Mouse (Mus musculus): ENCODE results near the gene Tnfrsf11a.

The Tnfrsf11a gene

DNA sequence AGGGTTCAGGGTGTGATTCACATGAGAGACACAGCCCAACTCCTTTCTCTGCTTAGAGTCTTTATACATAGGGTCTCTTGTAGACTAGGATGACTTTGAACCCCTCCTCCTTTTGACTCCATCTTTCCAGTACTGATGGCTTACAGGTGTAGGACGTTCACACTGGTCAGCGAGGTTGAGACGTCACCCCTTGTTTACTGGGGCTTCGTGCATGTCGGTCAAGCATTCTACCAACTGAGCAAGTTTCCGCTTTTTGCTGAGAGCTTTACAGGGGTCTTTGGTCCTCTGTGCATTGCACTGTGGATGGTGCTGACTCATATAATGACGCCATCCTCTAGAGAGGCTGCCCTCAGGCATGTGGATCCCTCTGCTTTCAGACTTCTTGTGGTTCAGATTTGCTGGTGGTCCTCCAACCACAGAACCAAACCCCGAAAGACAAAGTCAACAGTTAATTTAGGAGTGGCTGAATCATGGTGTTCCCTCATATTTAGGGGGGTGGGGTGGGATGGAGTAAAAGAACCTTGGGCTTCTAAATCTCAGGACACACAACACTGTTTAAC is 47.3 kb downstream of the Tnfrsf11a start:
- no peak for DNase-seq (ENCODE audit: low read depth, low spot score)

DNA sequence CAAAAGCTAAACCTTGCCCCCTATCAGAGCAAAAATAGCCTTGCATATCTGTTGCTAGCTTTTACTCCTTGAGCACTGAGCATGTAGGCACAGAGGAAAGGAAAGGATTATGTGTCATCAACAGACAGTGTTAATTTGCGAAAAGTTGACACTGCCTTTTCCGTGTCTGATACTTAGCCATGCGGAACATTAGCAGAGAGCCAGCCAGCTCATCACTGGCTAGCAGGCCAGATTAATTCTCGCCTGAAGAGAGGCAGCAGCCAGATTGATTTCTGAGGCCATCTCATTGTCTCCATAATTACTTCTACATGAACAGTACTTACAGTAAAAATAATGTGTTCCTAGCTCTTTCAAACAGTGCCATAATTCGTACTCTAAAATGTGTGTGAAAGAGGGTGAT is 48.7 kb downstream of the Tnfrsf11a start:
- DNase-seq (ENCODE audit: low read depth, low spot score) = no peak

DNA sequence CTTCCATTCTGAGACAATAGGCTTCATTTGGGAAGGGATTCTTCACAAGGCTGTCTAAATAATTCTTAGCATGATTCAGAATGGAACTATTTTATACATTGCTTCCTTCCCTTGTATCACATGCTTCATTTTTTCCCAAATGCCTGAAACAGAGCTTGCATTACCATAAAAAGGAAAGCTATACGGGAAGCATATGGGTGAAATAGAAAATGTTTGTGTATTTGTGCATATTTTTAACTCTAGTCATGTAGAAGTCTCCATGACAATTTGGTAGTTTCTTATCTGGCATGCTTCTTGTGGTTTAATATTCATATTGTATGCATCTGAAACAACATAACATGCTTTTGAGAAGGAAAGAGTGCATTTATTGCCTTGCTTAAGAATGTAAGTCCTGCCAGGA is 52.3 kb downstream of the Tnfrsf11a start:
- no peak for DNase-seq (ENCODE audit: low read depth, low spot score)

DNA sequence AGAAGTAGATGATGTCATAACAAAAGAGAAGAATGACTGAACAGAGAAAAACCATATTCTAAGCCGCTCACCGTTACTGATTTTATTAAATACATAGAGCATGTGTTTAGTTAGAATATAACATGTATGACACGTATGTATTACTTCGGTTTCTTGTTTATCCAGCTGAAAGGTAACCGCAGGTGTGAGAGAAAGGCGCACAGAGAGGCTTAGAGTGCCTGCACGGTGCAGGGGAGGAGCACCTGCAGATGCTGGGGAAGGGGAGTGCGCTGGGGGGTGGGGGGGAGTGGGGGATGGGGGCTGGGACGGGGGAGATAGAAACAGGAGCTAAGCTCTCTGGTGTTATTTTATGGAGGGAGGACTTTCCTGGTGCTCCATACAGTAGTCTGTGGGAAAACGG is 62.4 kb downstream of the Tnfrsf11a start:
- DNase-seq (ENCODE audit: low read depth, low spot score) = no peak

DNA sequence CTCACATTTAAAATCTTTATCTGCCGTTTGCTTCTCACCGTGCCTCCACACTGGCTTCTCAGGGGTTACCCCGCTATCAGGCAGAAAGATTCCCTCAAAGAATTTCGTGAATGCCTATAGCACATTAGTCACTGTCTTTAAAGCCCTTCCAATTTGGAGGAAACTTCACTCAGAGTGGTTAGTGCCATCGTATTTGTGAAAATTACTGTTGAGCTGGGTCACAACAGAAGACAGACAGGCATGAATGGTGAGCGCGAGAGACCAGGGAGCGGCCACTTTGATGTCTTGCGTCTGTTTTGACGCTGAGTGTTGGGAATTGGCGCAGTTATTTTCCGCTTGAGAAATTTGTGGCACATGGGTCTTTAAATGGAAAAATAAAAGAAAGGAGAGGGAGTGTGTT is 62.9 kb downstream of the Tnfrsf11a start:
- DNase-seq (ENCODE audit: low read depth, low spot score) = no peak

DNA sequence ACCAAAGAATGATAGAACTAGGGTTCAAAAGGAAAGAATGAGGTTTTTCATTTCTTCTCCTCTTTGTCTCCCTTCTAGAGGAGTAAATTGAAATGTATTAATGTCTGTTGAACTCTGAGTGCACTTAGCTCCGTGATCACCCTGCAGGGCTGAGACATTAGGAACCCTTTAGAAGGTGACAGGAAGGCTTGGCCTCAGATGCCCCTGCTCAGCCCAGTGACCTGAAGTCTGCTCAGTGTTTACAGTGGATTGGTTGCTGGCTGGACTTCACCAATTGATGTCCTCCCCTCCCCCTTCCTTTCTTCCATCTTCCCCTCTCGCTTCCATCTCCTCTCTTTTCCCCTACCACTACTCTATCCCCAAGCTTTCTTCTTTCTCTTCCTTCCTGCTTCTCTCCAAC is 63.3 kb downstream of the Tnfrsf11a start:
- DNase-seq (ENCODE audit: low read depth, low spot score) = no peak

DNA sequence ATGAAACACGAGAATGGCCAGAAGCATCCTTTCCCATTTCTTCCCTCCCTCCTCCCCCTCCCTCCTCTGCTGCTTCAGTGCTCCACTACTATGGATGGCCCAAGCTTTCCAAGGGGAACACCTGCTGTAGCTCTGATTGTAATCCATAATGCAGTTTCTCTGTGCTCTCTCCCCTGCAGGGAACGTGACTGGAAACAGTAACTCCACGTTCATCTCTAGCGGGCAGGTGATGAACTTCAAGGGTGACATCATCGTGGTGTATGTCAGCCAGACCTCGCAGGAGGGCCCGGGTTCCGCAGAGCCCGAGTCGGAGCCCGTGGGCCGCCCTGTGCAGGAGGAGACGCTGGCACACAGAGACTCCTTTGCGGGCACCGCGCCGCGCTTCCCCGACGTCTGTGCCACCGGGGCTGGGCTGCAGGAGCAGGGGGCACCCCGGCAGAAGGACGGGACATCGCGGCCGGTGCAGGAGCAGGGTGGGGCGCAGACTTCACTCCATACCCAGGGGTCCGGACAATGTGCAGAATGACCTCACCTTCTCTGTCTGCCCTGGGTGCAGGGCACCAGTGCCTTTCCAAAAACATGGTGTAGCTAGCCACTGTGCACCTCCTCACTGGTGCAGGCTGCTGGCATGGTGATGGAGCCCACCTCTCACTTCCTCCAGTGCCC is 64.0 kb downstream of the Tnfrsf11a start:
- DNase-seq (ENCODE audit: low read depth, low spot score) = no peak

DNA sequence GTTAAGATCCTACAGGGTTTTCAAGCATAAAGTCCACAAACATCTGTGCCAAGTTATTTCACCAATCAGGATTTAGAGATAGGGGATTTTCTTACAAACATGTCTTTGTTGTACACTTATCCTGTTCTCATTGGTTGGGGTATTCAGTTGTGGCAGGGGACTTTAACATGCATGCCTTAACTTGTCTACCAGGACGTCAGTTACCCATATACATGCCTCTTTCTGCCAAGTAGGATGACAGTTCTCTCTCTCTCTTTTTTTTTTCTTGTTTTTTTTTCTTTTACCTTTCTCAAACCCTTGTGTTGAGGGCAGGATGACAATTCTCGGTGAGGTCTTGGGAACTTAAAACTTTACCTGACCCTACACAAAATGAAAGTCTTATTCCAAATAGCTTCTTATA is 65.9 kb downstream of the Tnfrsf11a start:
- no peak for DNase-seq (ENCODE audit: low read depth, low spot score)

DNA sequence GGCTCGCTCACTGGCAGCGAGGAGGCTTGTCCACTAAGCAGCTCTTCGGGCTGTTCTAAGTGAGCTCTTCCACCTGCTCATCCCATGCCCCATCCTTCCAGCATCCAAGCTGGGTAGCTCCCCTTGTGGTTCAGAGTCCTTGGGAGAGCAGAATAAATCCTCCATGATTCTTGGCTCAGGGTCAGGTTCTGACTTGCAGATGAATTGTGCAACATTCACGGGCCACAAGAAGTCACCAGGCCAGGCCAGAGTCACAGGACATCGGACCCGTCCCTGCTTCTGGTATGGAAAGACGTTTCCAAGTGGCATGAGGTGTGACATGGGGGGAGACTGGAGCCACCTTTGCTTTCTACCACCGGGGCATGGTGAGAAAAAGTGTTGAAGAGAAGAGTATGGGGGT is 68.3 kb downstream of the Tnfrsf11a start:
- no peak for DNase-seq (ENCODE audit: low read depth, low spot score)

DNA sequence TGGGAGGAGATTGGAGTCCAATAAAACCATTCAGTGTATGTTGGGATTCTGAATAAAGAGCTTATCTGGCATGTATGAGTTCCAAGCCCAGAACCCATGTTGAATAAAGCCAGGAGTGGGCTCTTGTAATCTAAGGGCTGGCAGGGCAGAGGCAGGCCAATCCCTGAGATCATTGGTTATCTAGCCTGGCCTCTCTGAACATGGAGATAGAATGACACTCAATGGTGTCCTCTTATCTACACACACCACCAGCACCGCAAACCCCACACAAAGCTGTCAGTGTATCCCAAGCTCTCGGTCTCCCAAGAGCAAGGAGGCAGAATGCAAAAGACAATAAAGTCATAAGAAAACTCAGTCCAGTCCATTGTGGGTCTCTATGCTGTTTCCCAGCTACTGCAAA is 70.8 kb downstream of the Tnfrsf11a start:
- no peak for DNase-seq (ENCODE audit: low read depth, low spot score)

DNA sequence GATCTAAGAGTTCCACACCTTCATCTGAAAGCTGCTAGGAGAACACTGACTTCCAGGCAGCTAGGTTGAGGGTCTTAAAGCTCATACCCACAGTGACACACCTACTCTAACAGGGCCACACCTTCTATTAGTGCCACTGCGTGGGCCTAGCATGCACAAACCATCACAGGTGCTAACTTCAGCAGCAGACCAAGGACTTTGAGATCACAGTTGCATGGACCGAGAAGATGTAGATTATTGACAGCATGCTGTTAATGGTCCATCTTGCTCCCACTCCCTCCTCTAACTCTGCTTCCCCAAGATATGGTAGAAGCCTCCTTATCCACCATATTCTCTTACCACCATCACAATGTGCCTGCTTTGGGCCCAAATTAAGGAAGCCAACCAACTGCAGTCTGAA is 79.2 kb downstream of the Tnfrsf11a start:
- no peak for DNase-seq (ENCODE audit: low read depth, low spot score)

DNA sequence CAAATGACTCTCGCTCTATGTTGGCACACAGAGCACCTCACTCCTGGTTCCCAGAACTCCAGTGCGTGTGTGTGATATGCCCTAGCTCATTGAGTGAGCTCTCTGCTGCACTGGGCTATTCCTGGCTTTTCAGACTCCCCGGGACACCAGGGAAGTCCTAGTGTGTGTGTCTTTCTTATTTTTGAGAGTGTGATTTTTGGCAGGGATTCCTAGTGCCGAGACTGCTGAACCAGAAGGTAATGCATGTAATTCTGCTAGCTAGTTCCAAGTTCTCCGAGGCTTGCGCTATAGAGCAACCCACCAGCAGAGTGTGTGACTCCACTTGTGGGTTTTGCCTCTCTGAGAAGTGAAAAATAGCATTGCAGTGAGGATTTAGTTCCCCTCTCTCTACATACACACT is 96.1 kb downstream of the Tnfrsf11a start:
- DNase-seq (ENCODE audit: low read depth, low spot score) = no peak

DNA sequence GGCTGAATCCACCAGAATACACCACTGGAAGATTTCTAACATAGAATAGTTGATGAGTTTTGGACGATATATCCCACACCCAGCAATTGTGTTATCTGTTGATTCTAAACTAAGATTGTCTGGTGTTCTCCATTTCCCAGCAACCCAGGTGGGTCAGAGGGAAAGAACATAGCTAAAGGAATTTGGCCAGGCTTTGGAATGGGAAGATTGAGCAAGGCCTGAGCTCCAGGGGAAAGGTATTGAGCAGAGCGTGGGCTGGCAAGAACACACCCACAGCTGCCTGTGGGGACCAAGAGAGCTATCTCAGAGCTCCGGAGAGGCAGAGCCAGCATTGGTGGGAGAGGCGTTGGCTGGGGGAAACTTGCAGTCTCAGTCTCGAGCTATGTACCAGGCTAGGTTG is 97.3 kb downstream of the Tnfrsf11a start:
- no peak for DNase-seq (ENCODE audit: low read depth, low spot score)

DNA sequence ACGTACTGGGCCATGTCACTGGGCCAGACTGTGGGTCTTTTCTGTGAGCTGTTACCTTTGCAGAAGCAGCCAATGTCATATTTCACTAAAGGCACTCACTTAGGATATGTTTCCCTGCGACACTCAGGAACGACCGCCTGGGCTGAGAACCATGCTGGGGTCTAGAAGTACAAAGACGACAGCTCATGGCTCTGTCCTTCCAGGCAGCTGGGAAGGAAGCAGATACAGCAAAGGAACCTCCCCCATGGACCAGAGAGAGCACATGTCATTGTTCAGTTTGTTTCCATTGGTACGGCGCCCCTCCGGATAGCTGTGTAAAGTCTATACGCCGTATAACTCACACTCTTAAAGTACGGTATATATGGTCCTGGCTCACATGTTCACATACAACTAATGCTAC is 97.9 kb downstream of the Tnfrsf11a start:
- DNase-seq (ENCODE audit: low read depth, low spot score) = no peak

DNA sequence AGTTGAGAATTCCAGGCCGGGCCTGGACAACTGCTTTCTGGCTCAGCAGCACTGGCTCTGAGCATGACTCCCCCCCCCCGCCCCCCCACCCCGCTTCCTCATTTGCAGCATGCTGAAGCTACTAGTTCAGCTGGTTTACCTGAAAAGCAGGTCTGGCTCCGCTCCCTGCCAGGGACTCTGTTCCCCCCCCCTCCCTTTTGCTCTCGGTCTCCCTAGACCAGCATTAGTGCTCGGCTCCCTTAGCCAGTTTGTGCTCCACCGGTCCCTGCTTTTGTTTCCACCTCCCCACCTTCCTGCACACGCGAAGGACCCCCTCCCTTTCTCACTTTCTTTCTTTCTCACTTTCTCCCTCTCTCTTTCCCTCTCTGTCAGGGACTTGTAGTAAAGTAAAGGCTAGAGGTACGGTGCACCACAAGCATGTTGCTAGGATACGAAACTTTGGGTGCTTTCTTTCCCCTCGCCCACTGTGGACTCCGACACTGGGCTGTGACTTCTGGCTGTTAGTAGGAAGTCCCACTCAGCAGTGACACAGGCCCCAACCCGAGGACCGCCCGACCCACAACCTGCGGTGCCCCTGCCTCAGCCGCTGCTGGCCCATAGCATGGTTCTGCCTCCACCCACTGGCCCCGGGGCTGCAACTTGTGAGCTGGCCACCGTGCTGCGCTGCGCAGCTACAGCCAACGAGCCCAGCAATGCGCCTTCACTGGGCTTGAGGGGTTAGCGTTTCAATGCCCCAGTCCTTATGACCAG is 100.2 kb downstream of the Tnfrsf11a start:
- no peak for DNase-seq (ENCODE audit: low read depth, low spot score)

DNA sequence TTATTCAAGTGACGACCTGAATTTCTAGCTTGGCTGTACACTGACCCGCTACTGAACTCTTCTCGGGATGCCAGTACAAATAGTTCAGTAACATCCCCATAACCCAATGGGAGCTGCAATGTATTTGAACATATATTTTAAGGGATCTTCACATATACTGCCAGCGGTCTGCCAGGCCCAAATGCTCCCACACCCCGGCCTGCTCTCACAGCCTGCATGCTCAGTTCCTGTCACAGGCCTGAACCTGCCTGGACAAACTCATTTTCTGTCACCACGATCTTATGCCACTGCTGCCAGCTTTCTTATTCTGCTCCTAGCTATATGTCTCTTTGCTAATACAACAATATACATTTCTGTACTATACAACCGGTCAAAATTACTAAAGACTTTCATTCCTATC is 100.9 kb downstream of the Tnfrsf11a start:
- no peak for DNase-seq (ENCODE audit: low read depth, low spot score)

DNA sequence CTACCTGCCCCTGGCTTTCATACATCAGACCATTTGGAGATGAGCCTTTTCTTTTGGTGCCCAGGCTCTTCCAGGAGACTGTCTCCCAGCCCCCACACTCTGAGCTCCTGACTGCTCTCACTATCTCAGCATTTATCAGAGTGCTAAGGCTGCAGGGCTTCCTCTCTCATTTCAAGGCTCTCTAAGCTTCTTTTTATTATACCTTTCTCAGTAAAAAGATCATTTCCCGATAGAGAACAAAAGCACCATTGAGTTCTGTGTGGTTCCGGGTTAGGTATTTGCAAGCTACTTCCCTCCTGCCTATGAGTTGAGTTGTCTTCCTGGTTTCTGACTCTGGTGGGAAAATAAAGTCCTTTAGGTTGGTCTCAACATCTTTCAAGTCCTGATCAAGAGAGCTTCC is 103.0 kb downstream of the Tnfrsf11a start:
- DNase-seq (ENCODE audit: low read depth, low spot score) = no peak

DNA sequence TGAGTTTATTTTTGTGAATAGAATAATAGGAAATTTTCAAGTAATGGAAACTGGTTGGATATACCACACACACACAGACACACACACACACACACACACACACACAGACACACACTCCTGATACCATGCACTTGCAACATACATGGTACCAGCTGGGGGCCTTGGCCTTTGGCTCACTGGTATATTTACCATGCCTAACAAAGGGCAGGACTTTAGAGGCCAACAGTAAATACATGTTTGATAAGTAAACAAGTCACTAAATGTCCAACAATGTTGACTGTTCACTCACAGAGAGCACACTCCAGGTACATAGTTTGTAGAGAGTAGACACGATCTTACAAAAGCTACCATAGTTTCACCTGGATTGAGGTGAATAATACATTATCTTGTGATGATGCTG is 104.6 kb downstream of the Tnfrsf11a start:
- no peak for DNase-seq (ENCODE audit: low read depth, low spot score)

DNA sequence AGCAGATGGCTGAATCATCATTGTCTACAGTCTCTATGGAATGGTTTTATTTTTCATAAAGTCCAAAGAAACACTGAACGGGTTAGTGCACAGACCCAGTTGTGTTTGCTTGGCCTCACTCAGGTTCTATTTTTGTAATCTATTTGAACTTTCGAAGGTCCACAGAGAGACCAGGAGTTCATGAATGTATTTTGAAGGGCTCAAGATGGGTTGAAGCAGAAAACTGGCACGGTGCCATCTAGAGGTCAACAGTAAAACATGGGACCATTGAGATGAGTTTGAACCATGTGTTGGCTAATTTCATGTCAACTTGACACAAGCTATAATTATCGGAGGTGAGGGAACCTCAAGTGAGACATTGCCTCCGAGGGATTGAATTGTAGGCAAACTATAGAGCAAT is 105.1 kb downstream of the Tnfrsf11a start:
- no peak for DNase-seq (ENCODE audit: low read depth, low spot score)

DNA sequence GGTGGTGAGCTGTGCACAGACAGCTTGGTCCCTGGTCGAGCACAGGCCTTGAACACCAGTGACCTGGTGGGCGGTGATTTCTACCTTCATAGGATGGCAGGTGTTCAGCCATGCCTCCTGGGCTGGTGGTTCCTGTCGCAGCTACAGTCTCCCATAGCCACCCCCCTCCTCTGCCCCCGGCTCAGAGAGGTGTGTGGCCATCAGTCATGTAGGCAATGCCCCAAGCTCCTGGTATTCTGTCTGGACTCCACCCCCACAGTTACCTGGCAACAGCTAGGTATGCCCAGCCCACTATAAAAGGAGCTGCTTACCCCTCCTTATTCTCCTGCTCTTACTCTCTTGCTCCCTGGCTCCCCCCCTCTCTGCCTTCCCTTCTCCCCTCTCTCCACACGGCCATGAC is 105.8 kb downstream of the Tnfrsf11a start:
- no peak for DNase-seq (ENCODE audit: low read depth, low spot score)

DNA sequence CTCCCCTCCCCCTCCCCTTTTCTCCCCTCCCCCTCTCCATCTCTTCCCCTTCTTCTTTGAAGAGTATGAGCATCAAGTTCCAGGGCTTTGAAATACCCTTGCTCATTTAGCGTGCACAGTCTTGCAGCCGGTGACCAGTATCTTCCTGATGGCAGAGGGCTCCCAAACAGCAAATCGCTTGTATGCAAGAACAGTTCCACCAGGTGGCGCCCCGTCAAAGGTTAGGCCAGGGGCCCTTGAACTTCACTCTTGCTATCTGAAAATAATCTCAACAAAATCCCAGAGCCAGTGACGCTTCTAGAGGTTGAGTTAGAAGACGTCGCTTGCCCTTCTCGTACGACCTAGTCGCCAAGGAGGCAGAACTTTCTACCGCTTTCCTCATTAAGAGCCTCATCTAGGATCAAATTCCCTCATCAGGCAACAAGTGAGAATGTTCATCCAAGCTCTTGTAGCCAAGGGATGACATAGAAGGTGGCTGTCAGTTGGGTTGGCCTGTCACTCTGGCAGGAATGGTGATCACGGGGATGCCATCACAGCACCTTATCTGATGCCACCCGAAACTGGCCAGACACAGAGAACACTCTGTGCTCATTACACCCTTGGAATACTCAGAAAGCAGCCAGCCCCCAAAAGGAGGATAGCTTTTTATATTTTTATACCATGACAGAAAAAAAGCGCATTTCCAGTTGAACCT is 110.7 kb downstream of the Tnfrsf11a start:
- DNase-seq (ENCODE audit: low read depth, low spot score) = no peak

DNA sequence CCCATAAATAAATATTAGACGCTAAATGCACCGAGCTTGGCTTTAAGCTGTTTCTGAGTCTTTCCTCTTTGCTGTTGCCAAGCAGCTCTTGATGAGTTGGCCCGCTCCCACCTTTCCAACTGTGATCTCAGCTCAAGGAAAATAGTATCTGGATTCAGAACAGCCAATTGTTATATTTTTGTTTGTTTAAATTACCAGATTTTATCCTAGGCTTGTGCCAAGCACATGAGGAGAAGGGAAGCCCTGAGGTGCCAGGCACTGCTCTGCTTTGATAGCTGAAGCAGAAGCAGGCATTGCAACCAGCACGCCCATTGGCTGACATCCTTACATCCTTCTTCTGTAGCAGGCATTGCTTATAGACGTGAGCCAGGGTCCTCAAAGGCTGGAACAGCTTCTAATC is 114.5 kb downstream of the Tnfrsf11a start:
- no peak for DNase-seq (ENCODE audit: low read depth, low spot score)
